Mouse (Mus musculus) heart, embryonic 11.5 days (tissue): ENCODE data around the gene Serpina11. TPM values are rescaled to one million over a fixed set of nuclear protein-coding genes. Genes with fewer than 3 reads are reported as not detected.

Experiments
- ATAC-seq: fragments of 200-750 bp; cut with Nextera tagmentation; replicated peaks from 2 replicates; pipeline ENCODE4 v1.8.0; 2017; ENCODE audit warnings: moderate library complexity; ENCODE audit not compliant: insufficient number of reproducible peaks, low FRiP score, low TSS enrichment
- H3K27ac ChIP-seq: fragments of 300-500 bp; sonication (generic); 2 replicates; pipeline ENCODE4 v1.5.1; 2014; ENCODE audit warnings: mild to moderate bottlenecking, low read depth, low read length
- H3K27me3 ChIP-seq: fragments of 300-500 bp; sonication (generic); 2 replicates; pipeline ENCODE4 v1.6.1; 2014; ENCODE audit warnings: mild to moderate bottlenecking, low read length, mixed read lengths; ENCODE audit not compliant: control insufficient read depth, insufficient read depth
- H3K36me3 ChIP-seq: fragments of 300-500 bp; sonication (generic); 2 replicates; pipeline ENCODE4 v1.6.1; 2014; ENCODE audit warnings: mild to moderate bottlenecking, low read length, moderate library complexity, mixed read lengths; ENCODE audit not compliant: control insufficient read depth, insufficient read depth
- H3K4me1 ChIP-seq: fragments of 300-500 bp; sonication (generic); 2 replicates; pipeline ENCODE4 v1.6.1; 2014; ENCODE audit warnings: low read length; ENCODE audit not compliant: control insufficient read depth, insufficient read depth
- H3K4me2 ChIP-seq: fragments of 300-500 bp; sonication (generic); 2 replicates; pipeline ENCODE4 v1.6.1; 2014; ENCODE audit warnings: mild to moderate bottlenecking, moderate library complexity
- H3K4me3 ChIP-seq: fragments of 300-500 bp; sonication (generic); 2 replicates; pipeline ENCODE4 v1.5.1; 2014; ENCODE audit warnings: low read depth, low read length
- H3K9ac ChIP-seq: fragments of 300-500 bp; sonication (generic); 2 replicates; pipeline ENCODE4 v1.6.1; 2014; ENCODE audit warnings: mild to moderate bottlenecking, low read depth, low read length, moderate library complexity
- H3K9me3 ChIP-seq: fragments of 300-500 bp; sonication (generic); replicated peaks from 2 replicates; pipeline ENCODE4 v1.6.1; 2016; ENCODE audit warnings: low read length; ENCODE audit not compliant: control insufficient read depth
- WGBS: fragments of 180-500 bp; shearing (Covaris S2); extraction: QIAGEN DNeasy Blood & Tissue Kit; methylation state at CpG from one replicate; pipeline ENCODE4 v1.1.7; 2014; ENCODE audit not compliant: insufficient replicate concordance; 5-methylcytosine and 5-hydroxymethylcytosine counted together
- polyA plus RNA-seq: library from polyadenylated mRNA; unstranded; fragments of >200 nt; fragmentation: Nextera tagmentation; extraction: Ambion mirVana; gene quantifications from 2 replicates; pipeline ENCODE4 v1.2.1, GENCODE M21; 2014

Serpina11 gene
- 0.16 TPM in 1 of 2 replicates, not detected in the other for polyA plus RNA-seq

GRCm38 (mm10) chr12:103989857-103990256 is at the start of gene Serpina11:
TSS of gene Serpina11 (minus strand) at chr12:103989957.
- Histone ChIP-seq H3K9ac (no peak within 1 kb of the TSS), H3K4me2 (no peak within 1 kb of the TSS), H3K27ac (no peak within 1 kb of the TSS), H3K27me3 (peaks cover 13% of the 10 kb centered on the region), H3K4me3 (no peak within 1 kb of the TSS), H3K4me1 (no peaks in the 10 kb centered on the region), H3K36me3 (no peaks in the 10 kb centered on the region), H3K9me3 (no peaks in the 10 kb centered on the region)
- 73% methylated on average over 6 of the region's 6 CpGs for WGBS
- no peak for ATAC-seq

- Histone ChIP-seq H3K4me2 (no peak overlapping the region), H3K9me3 (no peaks in the 10 kb centered on the region), H3K36me3 (no peaks in the 10 kb centered on the region), H3K27me3 (no peaks in the 10 kb centered on the region), H3K4me1 (no peaks in the 10 kb centered on the region), H3K27ac (no peak overlapping the region), H3K9ac (no peak overlapping the region), H3K4me3 (no peak overlapping the region)
- ATAC-seq = no peak
- WGBS = 83% methylated on average over 7 of the region's 7 CpGs
Measured at GRCm38 (mm10) chr12:104038181-104038580, 48.4 kb upstream of the Serpina11 start.

DNA sequence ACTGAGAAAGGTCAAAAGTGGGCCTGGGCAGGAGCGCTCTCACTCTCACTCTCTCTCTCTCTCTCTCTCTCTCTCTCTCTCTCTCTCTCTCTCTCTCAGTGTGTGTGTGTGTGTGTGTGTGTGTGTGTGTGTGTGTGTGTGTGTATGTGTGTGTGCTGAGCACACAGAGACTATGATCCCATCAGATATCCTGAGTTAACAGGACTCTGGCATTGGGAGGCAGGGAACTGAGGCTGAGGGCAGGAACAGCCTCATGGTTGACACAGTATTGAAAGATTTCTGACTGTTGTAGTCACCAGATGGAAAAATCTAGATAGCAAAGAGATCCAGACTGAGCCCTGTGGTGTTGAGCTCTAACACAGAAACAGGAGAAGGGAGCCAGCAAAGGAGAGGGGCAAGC is 44.0 kb upstream of the Serpina11 start:
- ATAC-seq = no peak
- Histone ChIP-seq H3K4me3 (no peak overlapping the region), H3K4me1 (no peaks in the 10 kb centered on the region), H3K9me3 (no peaks in the 10 kb centered on the region), H3K9ac (no peak overlapping the region), H3K27me3 (no peaks in the 10 kb centered on the region), H3K4me2 (no peak overlapping the region), H3K36me3 (no peaks in the 10 kb centered on the region), H3K27ac (no peak overlapping the region)
- 78% methylated on average over 1 of the region's 1 CpGs for WGBS

DNA sequence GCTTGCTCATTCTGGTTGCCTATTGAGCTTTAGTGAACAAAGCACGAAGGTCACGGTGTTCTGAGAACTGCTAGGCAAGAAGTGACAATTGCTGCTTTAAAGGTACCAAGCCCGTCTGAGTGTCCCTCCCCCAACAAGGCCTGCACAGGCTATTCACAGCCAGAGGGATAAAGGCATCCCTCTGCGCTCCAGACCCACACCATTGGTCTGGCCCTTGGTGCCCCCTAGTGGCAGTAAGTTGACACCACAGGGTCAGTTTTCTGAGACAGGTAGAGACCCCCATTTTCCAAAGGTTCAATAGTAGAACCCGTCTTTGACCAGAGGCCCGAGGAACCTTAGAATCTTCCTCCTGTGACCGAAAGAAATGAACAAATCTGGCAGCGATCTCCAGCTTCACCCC is 40.2 kb upstream of the Serpina11 start:
- H3K9me3 ChIP-seq = no peaks in the 10 kb centered on the region
- no peaks in the 10 kb centered on the region for H3K4me1 ChIP-seq
- H3K27me3 ChIP-seq = peaks cover 2% of the 10 kb centered on the region; the same call in 1 of the 2 replicates
- H3K36me3 ChIP-seq = no peaks in the 10 kb centered on the region
- ATAC-seq = no peak
- no peak overlapping the region for H3K27ac ChIP-seq
- H3K9ac ChIP-seq = no peak overlapping the region
- WGBS = 33% methylated on average over 8 of the region's 8 CpGs
- H3K4me2 ChIP-seq = no peak overlapping the region
- no peak overlapping the region for H3K4me3 ChIP-seq

DNA sequence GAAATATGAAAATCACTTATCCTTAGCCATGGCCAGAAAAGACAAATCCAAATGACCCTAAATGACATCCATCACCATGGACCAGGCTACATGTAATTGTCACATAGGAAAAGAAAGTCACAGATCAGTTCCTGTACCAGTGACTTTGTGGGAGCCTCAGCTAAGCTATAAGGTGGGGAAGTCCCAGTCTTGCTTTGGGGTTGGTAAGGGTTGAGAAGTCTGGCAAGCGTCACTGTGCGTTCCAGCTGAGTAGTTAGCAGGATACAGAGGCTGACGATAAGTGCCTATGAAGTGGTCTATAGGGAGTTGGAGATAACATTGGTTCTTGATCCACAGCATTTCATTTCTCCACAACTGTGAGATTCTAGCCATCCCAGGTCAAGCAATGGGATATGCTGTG is 25.5 kb upstream of the Serpina11 start:
- Histone ChIP-seq H3K9me3 (no peaks in the 10 kb centered on the region), H3K27ac (no peak overlapping the region), H3K36me3 (no peaks in the 10 kb centered on the region), H3K27me3 (peaks cover 3% of the 10 kb centered on the region; the same call in 1 of the 2 replicates), H3K4me3 (no peak overlapping the region), H3K4me1 (no peaks in the 10 kb centered on the region), H3K9ac (no peak overlapping the region), H3K4me2 (no peak overlapping the region)
- WGBS = 42% methylated on average over 3 of the region's 3 CpGs
- no peak for ATAC-seq

- H3K36me3 ChIP-seq = no peaks in the 10 kb centered on the region
- no peak for ATAC-seq
- no peak within 1 kb of the TSS for H3K27ac ChIP-seq
- peaks cover 3% of the 10 kb centered on the region; the same call in 1 of the 2 replicates for H3K27me3 ChIP-seq
- H3K4me1 ChIP-seq = no peaks in the 10 kb centered on the region
- H3K9me3 ChIP-seq = no peaks in the 10 kb centered on the region
- H3K4me2 ChIP-seq = no peak within 1 kb of the TSS
- H3K4me3 ChIP-seq = no peak within 1 kb of the TSS
- no peak within 1 kb of the TSS for H3K9ac ChIP-seq
- 74% methylated on average over 6 of the region's 6 CpGs for WGBS
Measured at GRCm38 (mm10) chr12:104013620-104014019, 23.9 kb upstream of the Serpina11 start, which contains the start of gene Serpina9. TSS of gene Serpina9 (minus strand) at chr12:104013755.

DNA sequence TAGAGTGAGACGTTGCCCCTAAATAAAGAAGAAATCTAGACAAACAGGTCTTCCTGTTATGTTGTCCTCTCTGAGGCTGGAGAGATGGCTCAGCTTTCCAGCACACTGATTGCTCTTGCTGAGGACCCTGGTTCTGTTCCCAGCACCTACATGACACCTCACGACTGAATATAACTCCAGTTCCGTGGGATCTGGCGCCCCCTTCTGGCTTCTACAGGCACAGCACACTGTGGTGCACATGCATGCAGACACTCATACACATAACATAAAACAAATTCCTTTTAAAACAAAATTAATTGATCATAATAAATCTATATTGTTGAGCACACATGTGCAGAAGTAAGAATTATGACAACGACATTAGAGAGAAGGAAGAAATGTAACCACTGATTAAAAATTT is 14.9 kb upstream of the Serpina11 start:
- H3K27ac ChIP-seq = no peak overlapping the region
- H3K4me3 ChIP-seq = no peak overlapping the region
- H3K27me3 ChIP-seq = no peaks in the 10 kb centered on the region
- no peaks in the 10 kb centered on the region for H3K36me3 ChIP-seq
- WGBS = 72% methylated on average over 5 of the region's 5 CpGs
- ATAC-seq = no peak
- H3K4me2 ChIP-seq = no peak overlapping the region
- H3K4me1 ChIP-seq = peaks cover 2% of the 10 kb centered on the region; the same call in 1 of the 2 replicates
- no peak overlapping the region for H3K9ac ChIP-seq
- H3K9me3 ChIP-seq = no peaks in the 10 kb centered on the region

GRCm38 (mm10) chr12:104003238-104003612 is 13.5 kb upstream of the Serpina11 start:
- Histone ChIP-seq H3K27me3 (no peaks in the 10 kb centered on the region), H3K36me3 (no peaks in the 10 kb centered on the region), H3K27ac (peak overlapping the region; percentile 54; the same call in 1 of the 2 replicates), H3K4me1 (peaks cover 2% of the 10 kb centered on the region; the same call in 1 of the 2 replicates), H3K9me3 (no peaks in the 10 kb centered on the region), H3K9ac (no peak overlapping the region), H3K4me2 (no peak overlapping the region), H3K4me3 (no peak overlapping the region)
- no peak for ATAC-seq
- WGBS = 35% methylated on average over 4 of the region's 4 CpGs

GRCm38 (mm10) chr12:104002569-104003237 is 12.9 kb upstream of the Serpina11 start:
- H3K4me2 ChIP-seq = peak overlapping the region; percentile 16; the same call in 1 of the 2 replicates
- H3K27me3 ChIP-seq = no peaks in the 10 kb centered on the region
- WGBS = 51% methylated on average over 10 of the region's 10 CpGs
- H3K27ac ChIP-seq = peak overlapping the region; percentile 54; the same call in 1 of the 2 replicates
- peak; percentile 61 for ATAC-seq
- no peak overlapping the region for H3K4me3 ChIP-seq
- H3K9ac ChIP-seq = no peak overlapping the region
- H3K9me3 ChIP-seq = no peaks in the 10 kb centered on the region
- no peaks in the 10 kb centered on the region for H3K36me3 ChIP-seq
- H3K4me1 ChIP-seq = peaks cover 2% of the 10 kb centered on the region; the same call in 1 of the 2 replicates
